Mouse (Mus musculus): ENCODE results near the gene Fam186a.
"Not testable (repeated sequence)": the region's sequence is repeated elsewhere in the genome, so short reads cannot be mapped to it uniquely, and the experiment has no call there.

Fam186a gene

DNA sequence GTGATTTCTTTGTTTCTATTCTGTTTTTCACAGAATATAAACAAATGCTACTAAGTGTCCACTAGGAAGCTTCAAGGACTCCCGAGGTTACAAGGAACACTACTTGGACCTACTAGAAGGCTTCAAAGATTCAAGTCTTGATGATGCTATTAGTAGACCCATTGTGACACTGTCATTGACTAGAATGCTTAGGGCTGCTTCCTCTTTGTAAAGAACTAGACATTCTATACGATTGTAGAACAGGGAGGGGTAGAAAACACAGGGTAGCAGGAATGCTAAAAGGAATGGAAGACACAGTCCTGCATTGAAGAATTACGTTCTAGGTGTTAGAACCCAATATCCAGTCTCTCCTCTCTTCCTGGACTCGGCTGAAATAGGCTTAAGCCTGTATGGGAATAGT is at the start of gene Fam186a:
Gene Fam186a (minus strand): TSS at position 101 of the 400 bp plus-strand sequence.
- DNase-seq, result no peak

- no peak for DNase-seq
Measured at GRCm38 (mm10) chr15:100006180-100006579, 39.3 kb upstream of the Fam186a start.

DNA sequence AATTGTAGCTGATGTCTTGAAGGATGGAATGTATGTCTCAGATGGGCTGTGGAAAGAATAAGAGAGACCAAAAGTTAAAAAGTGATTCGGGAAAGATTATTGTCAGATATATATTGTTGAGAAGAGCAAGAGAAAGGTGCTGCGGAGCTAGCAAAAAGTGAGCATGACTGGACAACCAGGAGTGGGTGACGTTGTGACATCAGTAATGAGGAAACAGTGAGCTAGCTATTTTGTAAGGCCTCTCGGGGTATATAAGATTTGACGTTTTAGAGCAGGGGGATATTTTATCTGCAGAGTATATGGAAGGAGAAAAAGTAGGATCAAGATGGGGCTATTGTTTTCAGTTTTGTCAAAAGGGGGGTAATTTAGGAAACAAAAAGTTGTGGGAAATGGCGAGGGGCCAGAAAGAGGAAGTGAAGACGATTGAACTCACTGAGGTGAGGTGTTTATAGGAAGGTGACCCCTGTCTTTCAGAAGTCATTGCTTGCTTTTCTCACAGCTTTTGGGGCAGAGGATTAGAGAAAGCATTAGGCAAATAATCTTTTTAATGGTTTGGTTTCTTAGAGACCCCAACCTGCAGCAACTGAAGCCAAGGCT is 37.9 kb upstream of the Fam186a start:
- no peak for DNase-seq

GRCm38 (mm10) chr15:99999390-99999789 is 32.5 kb upstream of the Fam186a start:
- no peak for DNase-seq

GRCm38 (mm10) chr15:99997114-99997804 is 30.4 kb upstream of the Fam186a start:
- DNase-seq, result no peak

- no peak for DNase-seq
Measured at GRCm38 (mm10) chr15:99993100-99993499, 26.2 kb upstream of the Fam186a start.

DNA sequence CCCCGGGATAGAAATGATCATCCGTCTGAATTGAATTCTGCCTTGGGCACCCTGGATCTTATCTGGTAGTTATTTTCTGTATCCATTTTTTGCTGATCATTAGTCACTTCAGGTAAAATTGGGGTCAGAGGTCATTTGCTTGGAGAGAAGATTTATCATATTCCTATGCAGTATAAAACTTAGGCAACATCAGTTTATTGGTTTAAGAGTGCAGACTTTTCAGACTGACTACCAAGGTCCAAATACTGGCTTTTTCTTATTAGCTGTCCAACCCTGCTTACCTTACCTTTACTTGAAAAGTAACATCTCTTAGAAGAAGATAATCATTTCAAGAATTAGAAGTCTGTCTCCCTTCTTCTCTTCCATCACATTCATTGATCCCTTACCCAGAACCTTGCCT is 12.9 kb upstream of the Fam186a start:
- DNase-seq, result no peak

DNA sequence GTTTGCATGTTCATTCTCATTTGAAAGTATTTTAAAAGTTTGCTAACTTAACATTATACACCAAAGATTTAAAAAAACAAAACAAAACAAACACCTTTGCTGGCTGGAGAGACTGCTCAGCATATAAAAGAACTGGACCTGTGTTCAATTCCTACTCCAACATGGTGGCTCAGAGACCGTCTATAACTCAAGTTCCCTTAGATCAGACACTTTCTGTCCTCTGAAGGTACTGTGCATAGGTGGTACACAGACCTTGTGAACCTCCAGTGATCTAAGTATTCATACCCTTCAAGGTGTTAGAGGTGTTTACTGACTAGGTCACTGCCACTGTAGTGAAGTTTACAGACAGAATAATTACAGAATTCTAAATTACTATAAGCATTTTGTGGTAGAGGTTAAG is 12.4 kb upstream of the Fam186a start:
- DNase-seq, result no peak

GRCm38 (mm10) chr15:99976121-99976520 is 9.3 kb upstream of the Fam186a start:
- DNase-seq, result not testable (repeated sequence)

GRCm38 (mm10) chr15:99974476-99975220 is 7.8 kb upstream of the Fam186a start:
- no peak for DNase-seq

DNA sequence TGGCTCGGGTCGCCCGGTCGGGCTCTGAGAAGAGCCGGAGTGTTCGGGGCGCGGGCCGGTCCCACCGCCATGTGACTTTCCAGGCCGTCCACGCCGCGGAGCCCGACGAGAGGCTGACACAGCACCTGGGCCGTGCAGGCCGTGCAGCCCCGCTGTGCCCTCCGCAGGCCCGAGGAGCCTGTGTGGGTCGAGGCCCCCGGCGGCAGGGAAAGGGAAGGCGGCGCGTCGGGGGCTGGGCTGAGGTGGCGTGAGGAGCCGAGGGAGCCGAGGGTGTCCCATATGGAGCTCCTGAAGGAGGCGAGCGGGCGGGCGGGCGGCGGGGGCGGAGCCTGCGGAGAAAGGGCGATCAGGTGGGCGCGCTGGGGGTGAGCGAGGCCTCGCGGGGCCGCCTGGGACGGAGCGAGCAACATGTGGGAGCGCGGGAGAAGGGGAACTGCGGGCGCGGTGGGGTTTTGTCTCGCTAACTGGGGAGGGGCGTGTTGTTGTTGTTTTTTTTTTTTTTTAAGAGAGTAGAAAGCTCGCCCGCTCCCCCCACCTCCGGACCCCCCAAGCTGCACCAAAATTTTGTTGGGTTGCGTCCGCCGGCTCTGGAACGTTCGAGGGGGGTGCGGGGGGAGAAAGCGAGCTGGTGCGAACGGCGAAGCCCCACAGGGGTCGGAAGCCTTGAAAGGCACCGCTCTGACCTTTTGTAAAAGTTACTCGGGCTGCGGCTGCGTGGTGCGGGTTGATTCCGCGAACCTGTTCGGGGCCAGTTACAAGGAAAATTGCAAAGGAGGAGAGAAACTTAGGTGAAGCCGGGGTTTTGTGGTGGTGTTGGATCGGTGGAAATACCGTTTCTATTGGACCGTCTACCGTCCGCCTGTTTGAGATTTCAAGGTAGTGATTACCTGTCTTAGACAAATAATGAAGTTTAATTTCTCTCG is 6.4 kb upstream of the Fam186a start:
- peak; percentile 19 to 41 for DNase-seq

DNA sequence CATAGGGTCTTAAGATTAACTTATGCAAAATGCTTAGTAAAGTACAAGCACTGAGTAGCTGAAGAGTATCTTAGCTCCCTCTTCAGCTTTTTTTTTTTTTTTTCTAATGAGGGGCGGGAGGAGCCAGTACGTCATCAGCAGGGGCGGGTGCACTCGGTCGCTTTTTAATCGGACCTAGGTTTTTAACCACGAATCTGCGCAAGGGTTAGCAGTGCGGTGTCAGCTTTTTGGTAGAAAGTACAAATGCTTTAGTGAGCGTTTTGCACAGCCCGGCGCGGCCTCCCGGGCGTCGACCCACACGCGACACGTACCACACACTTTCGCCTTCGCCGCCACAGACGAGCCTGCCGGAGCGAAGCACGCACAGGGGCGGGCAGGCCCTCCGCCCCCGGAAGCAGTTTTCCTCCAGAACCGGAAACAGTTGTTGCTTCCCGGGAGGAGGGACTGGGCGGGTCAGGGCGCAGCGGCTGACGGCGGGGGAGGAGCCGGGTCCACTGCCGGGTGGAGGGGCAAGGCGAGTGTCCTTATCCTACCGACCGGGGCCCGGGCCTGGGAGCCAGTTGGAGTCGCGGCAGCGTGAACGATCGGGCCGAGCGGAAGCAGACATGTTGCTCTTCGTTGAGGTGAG is 5.6 kb upstream of the Fam186a start:
- DNase-seq, result peak; percentile 95

GRCm38 (mm10) chr15:99970606-99971005 is 3.7 kb upstream of the Fam186a start:
- DNase-seq, result peak in 1 of 2 experiments; percentile 26

- DNase-seq, result not testable (repeated sequence)
Measured at GRCm38 (mm10) chr15:99969765-99970164, 2.9 kb upstream of the Fam186a start, which contains the start of gene Larp4. Gene Larp4 (plus strand): TSS chr15:99970065.

GRCm38 (mm10) chr15:99965103-99965775 is 1.6 kb downstream of the Fam186a start:
- no peak for DNase-seq

- DNase-seq, result no peak
Measured at GRCm38 (mm10) chr15:99955324-99955723, 11.5 kb downstream of the Fam186a start.

DNA sequence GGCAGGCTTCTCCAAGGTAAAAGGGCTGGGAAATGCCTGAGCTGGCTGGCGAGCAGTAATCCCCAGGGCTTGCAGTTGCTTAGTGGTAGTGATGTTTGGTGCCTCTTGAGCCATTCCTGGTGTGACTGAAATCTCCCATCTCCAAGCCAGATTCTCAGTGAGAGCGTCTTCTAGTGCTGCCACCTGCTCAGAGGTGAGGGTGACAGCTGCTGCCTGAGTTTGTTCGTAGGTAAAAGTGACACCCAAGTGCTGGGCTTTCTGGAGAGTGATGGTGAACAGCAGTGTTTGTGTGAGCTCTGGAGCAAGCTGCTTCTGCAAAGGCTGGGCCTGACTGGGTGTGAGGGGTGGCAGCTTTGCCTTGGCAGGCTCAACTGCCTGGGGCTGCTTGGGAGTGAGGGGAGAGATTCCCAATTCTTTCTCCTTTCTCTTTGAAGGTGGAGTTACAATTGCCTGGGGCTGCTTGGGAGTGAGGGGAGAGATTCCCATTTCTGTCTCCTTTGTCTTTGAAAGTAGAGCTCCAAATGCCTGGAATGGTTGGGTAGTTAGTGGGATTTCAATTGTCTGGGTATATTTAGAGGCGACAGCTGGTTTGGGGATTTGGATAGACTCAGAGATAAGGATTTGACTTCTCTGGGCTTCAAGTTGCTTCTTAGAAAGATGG is 25.8 kb downstream of the Fam186a start:
- DNase-seq, result no peak

DNA sequence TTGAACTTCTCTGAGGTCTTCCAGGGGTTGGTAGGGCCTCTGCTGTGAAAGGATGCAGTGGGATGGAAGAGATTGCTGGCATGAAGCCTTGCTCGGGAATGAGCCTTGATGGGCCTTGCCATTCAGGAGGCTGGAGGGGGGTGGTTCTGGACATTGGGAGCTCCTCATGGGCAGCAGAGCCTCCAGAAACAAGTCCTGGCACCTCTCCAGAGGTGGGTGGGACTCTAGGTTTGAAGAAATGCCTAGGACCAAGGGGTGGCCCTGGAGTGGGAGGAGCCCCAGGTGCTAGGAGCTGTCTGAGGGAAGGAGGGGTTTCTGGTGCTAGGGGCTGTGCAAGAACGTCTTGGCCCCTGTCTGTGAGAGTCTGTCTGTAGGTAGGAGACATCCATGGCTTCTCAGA is 26.4 kb downstream of the Fam186a start:
- DNase-seq, result no peak

- DNase-seq, result peak; percentile 30 to 47
Measured at GRCm38 (mm10) chr15:99937841-99938240, 29.0 kb downstream of the Fam186a start.

- DNase-seq, result no peak
Measured at GRCm38 (mm10) chr15:99936659-99937058, 30.2 kb downstream of the Fam186a start.

GRCm38 (mm10) chr15:99934501-99934900 is 32.4 kb downstream of the Fam186a start:
- DNase-seq, result no peak

All from kidney, adult 8-10 months (tissue).